Mouse (Mus musculus) gastrocnemius, postnatal 25 days (tissue): ENCODE results near the gene 9430007A20Rik. TPM values are rescaled to one million over a fixed set of nuclear protein-coding genes. Genes with fewer than 3 reads are reported as not detected.
"Not testable (repeated sequence)": the region's sequence is repeated elsewhere in the genome, so short reads cannot be mapped to it uniquely, and the experiment has no call there.

Source experiments
- DNase-seq: peaks from one replicate; pipeline ENCODE4 v3.0.0; 2022
- long read RNA-seq, 2 experiments: library from polyadenylated mRNA; stranded (forward); transcript quantifications; one replicate each; pipeline ENCODE4 v2.0.0; 2021
- total RNA-seq, 2 experiments: library from RNA; stranded (reverse); gene quantifications; 1 replicate in 1 of 2; 2 replicates in 1 of 2; pipeline ENCODE4 v1.2.3; 2021

9430007A20Rik gene
- total RNA-seq: not detected
- long read RNA-seq, experiment 1: 0 reads
- long read RNA-seq, experiment 2: 0 reads

DNA sequence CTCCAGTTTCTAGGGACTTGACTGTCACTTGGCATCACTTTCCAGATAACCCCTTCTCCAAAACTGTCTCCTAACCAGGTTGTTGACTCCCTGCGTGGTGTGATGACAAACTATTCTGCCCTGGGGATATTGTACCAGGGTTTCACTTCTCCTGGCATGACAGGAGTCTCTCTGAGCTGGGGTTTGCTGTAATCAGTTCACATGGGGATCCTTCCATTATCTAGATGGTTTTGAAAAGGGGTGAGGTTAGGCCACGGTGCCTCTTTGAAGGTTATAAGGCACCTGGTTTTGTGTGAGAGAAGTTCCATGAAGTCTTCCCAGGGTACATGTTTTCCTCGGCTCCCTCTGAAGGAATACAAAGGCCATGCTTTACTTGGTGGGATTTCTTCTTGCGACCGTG is at the start of gene 9430007A20Rik:
Gene 9430007A20Rik, plus strand, starts transcription at position 301 of the 400 bp plus-strand sequence.
- DNase-seq: no peak

GRCm38 (mm10) chr4:144493331-144493730 is 26.3 kb upstream of the 9430007A20Rik start:
- no peak for DNase-seq

- no peak for DNase-seq
Observed at GRCm38 (mm10) chr4:144506518-144506917, 13.1 kb upstream of the 9430007A20Rik start.

DNA sequence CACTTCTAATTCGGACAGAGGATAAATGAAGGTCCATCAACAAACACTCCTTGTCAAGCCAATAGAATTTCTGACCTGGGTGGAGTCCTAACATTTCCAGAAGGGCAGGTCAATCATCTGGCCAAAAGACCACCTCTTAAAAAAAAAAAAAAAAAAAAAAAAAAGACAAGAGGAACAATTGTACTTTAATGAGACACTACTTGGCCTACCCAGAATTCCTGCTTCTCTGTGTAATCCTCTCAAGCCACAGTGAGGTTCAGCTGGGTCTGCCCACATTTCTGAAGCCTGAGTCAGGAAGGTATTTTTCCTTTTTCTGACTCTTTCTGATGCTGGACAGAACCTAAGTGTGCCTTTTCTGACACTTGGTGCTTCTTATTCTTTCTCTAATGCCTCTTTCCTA is 25.1 kb downstream of the 9430007A20Rik start:
- DNase-seq: no peak

GRCm38 (mm10) chr4:144545339-144545738 is 25.7 kb downstream of the 9430007A20Rik start:
- not testable (repeated sequence) for DNase-seq

GRCm38 (mm10) chr4:144551156-144551555 is 31.5 kb downstream of the 9430007A20Rik start:
- no peak for DNase-seq

DNA sequence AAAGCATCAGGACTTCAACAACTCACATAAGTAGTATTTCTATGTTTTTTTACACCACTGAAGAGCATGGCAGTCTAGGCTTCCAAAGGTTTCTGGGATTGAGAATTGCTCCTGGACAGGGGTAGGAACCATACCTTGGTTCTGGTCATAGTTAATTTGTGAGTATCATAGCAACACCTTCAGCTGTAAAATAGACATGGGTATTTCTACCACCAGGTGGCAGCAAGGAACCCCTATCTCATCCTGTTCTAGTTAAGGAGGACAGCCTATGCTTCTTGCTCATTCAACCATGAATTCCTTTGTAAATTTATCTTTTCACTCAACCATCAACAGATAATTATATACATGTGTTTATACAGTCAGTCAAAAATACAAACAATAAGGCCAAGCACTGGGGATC is 40.2 kb downstream of the 9430007A20Rik start:
- no peak for DNase-seq

DNA sequence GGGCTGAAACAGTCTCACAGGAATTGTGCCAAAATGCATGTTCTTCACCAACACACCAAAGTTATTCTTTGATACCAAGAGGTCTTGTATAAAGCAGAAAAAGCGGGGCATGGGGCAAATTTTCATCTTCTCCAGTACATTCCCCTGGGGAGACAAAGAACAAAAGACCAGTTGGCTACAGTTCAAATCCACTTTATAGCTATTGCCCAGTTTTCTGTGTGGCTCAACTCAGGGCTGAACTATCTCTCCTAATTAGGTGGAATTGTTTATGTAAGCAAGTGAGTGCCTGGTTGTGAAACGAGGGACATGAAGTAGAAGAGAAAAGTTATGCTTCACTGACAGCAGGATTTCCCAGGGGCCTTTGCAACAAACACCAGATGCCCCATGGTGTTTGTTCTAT is 41.6 kb downstream of the 9430007A20Rik start:
- DNase-seq: no peak

- no peak for DNase-seq
Observed at GRCm38 (mm10) chr4:144565034-144565433, 45.4 kb downstream of the 9430007A20Rik start, which contains the start of gene Gm13124. Gene Gm13124 (minus strand): TSS chr4:144565134.

GRCm38 (mm10) chr4:144567752-144568151 is 48.1 kb downstream of the 9430007A20Rik start:
- DNase-seq: no peak

Other genes starting within 250 kb of the 9430007A20Rik start
- not detected for gene Pramel5, start 239.3 kb upstream of the 9430007A20Rik start, total RNA-seq
- gene Gm13128, start 189.6 kb upstream of the 9430007A20Rik start, total RNA-seq: not detected
- not detected for gene Gm13119, start 161.9 kb upstream of the 9430007A20Rik start, total RNA-seq
- not detected for gene Pramef20, start 141.9 kb upstream of the 9430007A20Rik start, total RNA-seq
- gene Pramef12, start 111.4 kb upstream of the 9430007A20Rik start, total RNA-seq: not detected
- gene 1700012P22Rik, start 81.0 kb upstream of the 9430007A20Rik start, total RNA-seq: not detected
- gene Gm9944, start 66.5 kb upstream of the 9430007A20Rik start, total RNA-seq: not detected
- not detected for gene Aadacl3, start 56.1 kb upstream of the 9430007A20Rik start, total RNA-seq
- gene Gm13124, start 45.3 kb downstream of the 9430007A20Rik start, total RNA-seq: not detected
- not detected for gene Aadacl4, start 93.9 kb downstream of the 9430007A20Rik start, total RNA-seq
- gene Gm436, start 166.5 kb downstream of the 9430007A20Rik start, total RNA-seq: not detected
- not detected for gene Gm13178, start 201.6 kb downstream of the 9430007A20Rik start, total RNA-seq